Mouse (Mus musculus): ENCODE results near the gene Pds5b. TPM values are rescaled to one million over a fixed set of nuclear protein-coding genes. Genes with fewer than 3 reads are reported as not detected.
A peak's percentile ranks its signal among the peaks of the same experiment; 100 is the strongest.

The Pds5b gene
- polyA plus RNA-seq, 1 experiment from 2014 or later, result 33.3 TPM

DNA sequence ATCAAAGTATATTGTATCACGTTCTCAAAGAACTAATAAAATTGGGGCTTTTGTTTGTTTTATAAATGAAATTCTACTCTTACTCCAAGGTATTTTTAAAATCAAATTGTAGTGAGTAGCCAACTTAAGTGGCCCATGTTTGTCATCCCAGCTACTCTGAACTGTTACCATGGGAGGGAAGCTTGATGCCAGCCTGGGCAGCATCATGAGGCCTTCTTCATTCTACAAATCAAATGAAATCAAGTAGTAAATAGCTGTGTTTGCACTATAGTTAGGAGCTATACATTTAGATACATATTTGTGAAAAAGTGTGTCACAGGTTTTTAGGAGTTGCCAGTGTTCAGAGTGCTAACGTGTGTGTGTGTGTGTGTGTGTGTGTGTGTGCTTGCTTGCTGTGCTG lies 126.5 kb downstream of the Pds5b start:
- no peak overlapping the region for H3K9ac ChIP-seq
- no peak overlapping the region for H3K27ac ChIP-seq
- no peaks in the 10 kb centered on the region for H3K27me3 ChIP-seq
- H3K4me3 ChIP-seq, result no peak overlapping the region
- H3K9me3 ChIP-seq, result no peaks in the 10 kb centered on the region
- H3K36me3 ChIP-seq, result peaks cover 54% of the 10 kb centered on the region
- no peaks in the 10 kb centered on the region for H3K4me1 ChIP-seq (replicated peaks)
- ATAC-seq (ENCODE audit: low FRiP score), result no peak
- WGBS, result 97% methylated on average over 2 of the region's 2 CpGs
- H3K4me2 ChIP-seq, result no peak overlapping the region

- no peak overlapping the region for H3K4me2 ChIP-seq
- no peak overlapping the region for H3K27ac ChIP-seq
- no peak overlapping the region for H3K9ac ChIP-seq
- ATAC-seq (ENCODE audit: low FRiP score), result no peak
- H3K4me1 ChIP-seq (replicated peaks), result peaks cover 8% of the 10 kb centered on the region; the same call in 1 of the 2 replicates
- H3K9me3 ChIP-seq, result no peaks in the 10 kb centered on the region
- WGBS, result 55% methylated on average over 13 of the region's 13 CpGs
- H3K36me3 ChIP-seq, result peaks cover 11% of the 10 kb centered on the region; the same call in 1 of the 2 replicates
- H3K4me3 ChIP-seq, result no peak overlapping the region
- no peaks in the 10 kb centered on the region for H3K27me3 ChIP-seq
Measured at GRCm38 (mm10) chr5:150814111-150814990, 140.8 kb downstream of the Pds5b start.

DNA sequence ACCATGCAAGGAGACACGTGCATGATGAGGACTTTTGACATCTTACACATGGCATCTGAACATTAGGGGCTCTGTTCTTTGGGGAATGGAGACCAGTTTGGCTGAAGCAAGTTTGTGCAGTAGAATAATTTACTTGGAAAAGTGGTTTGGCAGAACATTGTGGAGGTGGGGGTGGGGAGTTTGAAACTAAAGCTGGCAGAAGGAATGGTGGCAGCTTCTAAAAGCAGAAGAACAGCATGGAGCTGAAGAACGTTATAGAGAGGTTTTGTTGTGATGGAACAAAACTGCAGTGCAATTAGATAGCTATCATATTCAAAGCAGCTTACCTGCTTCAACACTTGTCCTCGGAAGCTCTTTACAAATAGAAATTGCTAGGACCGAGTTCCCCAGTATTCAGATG lies 141.9 kb downstream of the Pds5b start:
- H3K27me3 ChIP-seq, result no peaks in the 10 kb centered on the region
- WGBS, result 91% methylated on average over 4 of the region's 4 CpGs
- no peak overlapping the region for H3K4me2 ChIP-seq
- H3K4me1 ChIP-seq (replicated peaks), result peaks cover 8% of the 10 kb centered on the region; the same call in 1 of the 2 replicates
- no peak overlapping the region for H3K4me3 ChIP-seq
- H3K36me3 ChIP-seq, result peaks cover 9% of the 10 kb centered on the region; the same call in 1 of the 2 replicates
- ATAC-seq (ENCODE audit: low FRiP score), result no peak
- H3K9me3 ChIP-seq, result no peaks in the 10 kb centered on the region
- H3K9ac ChIP-seq, result no peak overlapping the region
- H3K27ac ChIP-seq, result no peak overlapping the region

DNA sequence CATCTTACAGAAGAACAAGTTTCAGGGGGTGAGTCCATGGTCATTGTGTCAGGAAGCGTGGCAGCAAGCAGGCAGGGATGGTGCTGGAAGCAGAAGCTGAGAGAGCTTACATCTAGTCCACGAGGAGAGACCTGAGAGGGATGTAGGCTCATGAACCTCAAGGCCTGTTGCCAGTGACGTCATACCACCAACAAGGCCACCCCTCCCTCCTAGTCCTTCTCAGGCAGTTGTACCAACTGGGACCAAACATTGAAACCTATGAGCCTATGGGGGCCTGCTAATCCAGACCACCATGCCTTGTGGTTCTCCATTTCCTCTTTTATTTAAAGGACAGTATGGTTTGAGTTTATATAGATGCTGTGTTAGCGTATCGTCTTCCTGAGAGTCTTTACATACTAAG lies 143.2 kb downstream of the Pds5b start:
- ATAC-seq (ENCODE audit: low FRiP score), result no peak
- Histone ChIP-seq H3K36me3 (peaks cover 5% of the 10 kb centered on the region; the same call in 1 of the 2 replicates), H3K4me1 (replicated peaks) (peaks cover 8% of the 10 kb centered on the region; the same call in 1 of the 2 replicates), H3K9me3 (no peaks in the 10 kb centered on the region), H3K27me3 (no peaks in the 10 kb centered on the region), H3K27ac (no peak overlapping the region), H3K9ac (no peak overlapping the region), H3K4me2 (no peak overlapping the region), H3K4me3 (no peak overlapping the region)
- 95% methylated on average over 5 of the region's 5 CpGs for WGBS

DNA sequence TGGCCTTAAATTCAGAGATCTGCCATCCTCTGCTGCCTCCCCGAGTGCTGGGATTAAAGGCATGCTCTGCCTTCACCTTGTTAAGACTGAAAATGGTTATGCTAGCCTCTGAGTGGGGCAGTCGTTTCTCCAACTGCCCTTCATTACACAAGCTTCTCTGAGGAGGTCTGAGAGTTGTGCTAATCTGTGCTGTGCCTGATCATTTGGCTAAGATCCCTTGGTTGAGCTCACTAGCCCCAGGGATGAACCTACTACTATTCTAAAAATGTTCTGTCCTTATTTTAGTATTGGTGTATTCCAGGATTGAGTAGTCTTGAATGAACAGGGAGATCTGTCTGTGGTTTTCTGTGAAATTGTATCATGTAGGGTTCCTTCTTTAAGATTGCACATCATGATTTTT lies 144.5 kb downstream of the Pds5b start:
- Histone ChIP-seq H3K9me3 (no peaks in the 10 kb centered on the region), H3K9ac (no peak overlapping the region), H3K4me1 (replicated peaks) (peaks cover 8% of the 10 kb centered on the region; the same call in 1 of the 2 replicates), H3K27me3 (no peaks in the 10 kb centered on the region), H3K36me3 (no peaks in the 10 kb centered on the region), H3K4me3 (no peak overlapping the region), H3K4me2 (no peak overlapping the region), H3K27ac (no peak overlapping the region)
- no peak for ATAC-seq (ENCODE audit: low FRiP score)
- 80% methylated on average over 2 of the region's 2 CpGs for WGBS

GRCm38 (mm10) chr5:150818886-150819285 lies 145.3 kb downstream of the Pds5b start:
- Histone ChIP-seq H3K4me3 (no peak overlapping the region), H3K4me1 (replicated peaks) (peaks cover 6% of the 10 kb centered on the region; the same call in 1 of the 2 replicates), H3K9me3 (no peaks in the 10 kb centered on the region), H3K4me2 (no peak overlapping the region), H3K27ac (no peak overlapping the region), H3K27me3 (no peaks in the 10 kb centered on the region), H3K9ac (no peak overlapping the region), H3K36me3 (no peaks in the 10 kb centered on the region)
- 85% methylated on average over 4 of the region's 4 CpGs for WGBS
- ATAC-seq (ENCODE audit: low FRiP score), result no peak

DNA sequence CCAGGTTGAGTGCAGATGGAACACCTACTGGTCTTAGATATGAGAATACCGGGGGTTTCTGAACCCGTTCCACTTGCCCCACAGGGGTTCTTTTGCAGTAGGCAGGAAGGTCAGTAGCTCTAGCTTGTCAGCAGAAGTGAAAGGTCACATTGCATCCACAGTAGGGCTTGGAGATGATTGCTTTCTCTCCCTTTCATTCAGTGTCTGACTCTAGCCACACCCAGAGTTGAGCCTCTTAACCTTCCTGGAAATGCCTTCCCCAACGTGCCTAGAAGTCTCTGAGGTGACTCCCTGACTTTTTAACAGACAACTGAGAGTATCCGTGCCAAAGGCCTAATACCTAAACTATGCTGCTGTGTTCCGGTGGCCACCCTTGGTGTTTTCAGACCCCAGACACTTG lies 146.0 kb downstream of the Pds5b start:
- H3K4me2 ChIP-seq, result no peak overlapping the region
- no peaks in the 10 kb centered on the region for H3K27me3 ChIP-seq
- H3K36me3 ChIP-seq, result no peaks in the 10 kb centered on the region
- H3K9ac ChIP-seq, result no peak overlapping the region
- no peak for ATAC-seq (ENCODE audit: low FRiP score)
- H3K9me3 ChIP-seq, result no peaks in the 10 kb centered on the region
- H3K4me3 ChIP-seq, result no peak overlapping the region
- H3K4me1 ChIP-seq (replicated peaks), result no peaks in the 10 kb centered on the region
- H3K27ac ChIP-seq, result no peak overlapping the region
- WGBS, result 75% methylated on average over 5 of the region's 5 CpGs

DNA sequence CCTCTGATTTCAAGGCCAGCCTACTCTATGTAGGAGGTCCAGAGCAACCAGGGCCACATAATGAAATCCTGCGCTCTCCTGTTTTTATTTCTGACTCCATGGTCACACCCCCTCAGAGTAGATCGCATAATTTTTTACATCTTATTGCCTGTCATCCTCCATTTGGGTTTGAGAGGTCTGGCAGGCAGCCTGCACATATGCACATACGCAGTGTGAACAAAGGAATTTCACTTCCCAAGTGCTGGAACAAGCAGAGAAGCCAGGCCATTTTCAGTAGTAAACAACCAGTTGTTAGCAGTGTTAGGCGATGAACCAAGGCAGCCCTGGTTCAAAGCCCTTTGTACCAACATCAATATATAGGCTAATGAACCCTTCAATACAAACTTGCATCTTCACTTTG lies 147.6 kb downstream of the Pds5b start:
- H3K27ac ChIP-seq, result no peak overlapping the region
- no peak overlapping the region for H3K9ac ChIP-seq
- no peaks in the 10 kb centered on the region for H3K4me1 ChIP-seq (replicated peaks)
- H3K4me2 ChIP-seq, result no peak overlapping the region
- 86% methylated on average over 4 of the region's 4 CpGs for WGBS
- no peak overlapping the region for H3K4me3 ChIP-seq
- peaks cover 8% of the 10 kb centered on the region; the same call in 1 of the 2 replicates for H3K36me3 ChIP-seq
- no peaks in the 10 kb centered on the region for H3K27me3 ChIP-seq
- peaks cover 11% of the 10 kb centered on the region; the same call in 1 of the 2 replicates for H3K9me3 ChIP-seq
- ATAC-seq (ENCODE audit: low FRiP score), result no peak; the same call in 1 of the 2 replicates

GRCm38 (mm10) chr5:150822781-150823180 lies 149.2 kb downstream of the Pds5b start:
- peaks cover 8% of the 10 kb centered on the region; the same call in 1 of the 2 replicates for H3K36me3 ChIP-seq
- no peak overlapping the region for H3K27ac ChIP-seq
- peaks cover 12% of the 10 kb centered on the region; the same call in 1 of the 2 replicates for H3K9me3 ChIP-seq
- ATAC-seq (ENCODE audit: low FRiP score), result no peak
- 87% methylated on average over 6 of the region's 6 CpGs for WGBS
- H3K4me1 ChIP-seq (replicated peaks), result no peaks in the 10 kb centered on the region
- no peak overlapping the region for H3K9ac ChIP-seq
- no peak overlapping the region for H3K4me2 ChIP-seq
- H3K4me3 ChIP-seq, result no peak overlapping the region
- no peaks in the 10 kb centered on the region for H3K27me3 ChIP-seq

DNA sequence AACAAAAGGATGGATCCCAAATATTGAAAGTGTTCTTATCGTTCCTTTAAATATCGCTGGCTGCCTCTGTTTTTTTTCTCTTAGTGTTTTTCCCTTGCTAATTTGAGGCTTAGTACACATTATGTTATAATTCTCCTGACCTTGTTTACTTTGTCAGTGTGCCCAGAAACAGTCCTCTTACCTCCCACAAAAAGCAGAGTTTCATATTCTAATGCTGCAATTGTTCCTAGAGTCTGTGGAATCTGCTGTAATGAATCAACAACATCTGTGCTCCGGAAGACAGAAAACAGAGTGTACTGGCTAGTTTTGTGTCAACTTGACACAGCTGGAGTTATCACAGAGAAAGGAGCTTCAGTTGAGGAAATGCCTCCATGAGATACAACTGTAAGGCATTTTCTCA lies 149.8 kb downstream of the Pds5b start:
- peaks cover 12% of the 10 kb centered on the region; the same call in 1 of the 2 replicates for H3K9me3 ChIP-seq
- H3K4me3 ChIP-seq, result no peak overlapping the region
- H3K27ac ChIP-seq, result no peak overlapping the region
- ATAC-seq (ENCODE audit: low FRiP score), result no peak
- H3K4me2 ChIP-seq, result no peak overlapping the region
- no peak overlapping the region for H3K9ac ChIP-seq
- H3K4me1 ChIP-seq (replicated peaks), result no peaks in the 10 kb centered on the region
- peaks cover 8% of the 10 kb centered on the region; the same call in 1 of the 2 replicates for H3K36me3 ChIP-seq
- no peaks in the 10 kb centered on the region for H3K27me3 ChIP-seq
- WGBS, result 87% methylated on average over 3 of the region's 3 CpGs

GRCm38 (mm10) chr5:150829499-150829898 lies 156.0 kb downstream of the Pds5b start:
- 89% methylated on average over 5 of the region's 5 CpGs for WGBS
- ATAC-seq (ENCODE audit: low FRiP score), result no peak
- H3K9me3 ChIP-seq, result peaks cover 12% of the 10 kb centered on the region; the same call in 1 of the 2 replicates
- no peak overlapping the region for H3K4me2 ChIP-seq
- H3K4me3 ChIP-seq, result no peak overlapping the region
- H3K27me3 ChIP-seq, result no peaks in the 10 kb centered on the region
- H3K9ac ChIP-seq, result no peak overlapping the region
- H3K4me1 ChIP-seq (replicated peaks), result 0 out of 2 replicates have a peak, but pooled peaks cover 12% of the 10 kb centered on the region
- peaks cover 8% of the 10 kb centered on the region; the same call in 1 of the 2 replicates for H3K36me3 ChIP-seq
- no peak overlapping the region for H3K27ac ChIP-seq

GRCm38 (mm10) chr5:150830718-150831117 lies 157.2 kb downstream of the Pds5b start:
- no peak overlapping the region for H3K9ac ChIP-seq
- H3K36me3 ChIP-seq, result peaks cover 4% of the 10 kb centered on the region; the same call in 1 of the 2 replicates
- H3K4me3 ChIP-seq, result no peak overlapping the region
- ATAC-seq (ENCODE audit: low FRiP score), result peak; percentile 55; the same call in 1 of the 2 replicates
- no peaks in the 10 kb centered on the region for H3K27me3 ChIP-seq
- no peak overlapping the region for H3K4me2 ChIP-seq
- WGBS, result 57% methylated on average over 9 of the region's 9 CpGs
- peaks cover 5% of the 10 kb centered on the region; the same call in 1 of the 2 replicates for H3K9me3 ChIP-seq
- peak overlapping the region; percentile 52 for H3K27ac ChIP-seq
- 0 out of 2 replicates have a peak, but pooled peaks cover 12% of the 10 kb centered on the region for H3K4me1 ChIP-seq (replicated peaks)
